Mouse (Mus musculus): ENCODE data around the gene Usp30.

Usp30 gene

GRCm38 (mm10) chr5:114065161-114065560, at the start of gene Usp30:
Gene Usp30, plus strand, starts transcription at chr5:114065461.
- no peak for DNase-seq (ENCODE audit: low spot score)

- no peak for DNase-seq (ENCODE audit: low spot score)
Measured at GRCm38 (mm10) chr5:114024390-114024789, 40.9 kb upstream of the Usp30 start.

- DNase-seq (ENCODE audit: low spot score), result no peak
Measured at GRCm38 (mm10) chr5:114024885-114025284, 40.4 kb upstream of the Usp30 start.

- no peak for DNase-seq (ENCODE audit: low spot score)
Measured at GRCm38 (mm10) chr5:114027217-114027944, 37.9 kb upstream of the Usp30 start.

GRCm38 (mm10) chr5:114028111-114028510, 37.1 kb upstream of the Usp30 start:
- no peak for DNase-seq (ENCODE audit: low spot score)

- no peak for DNase-seq (ENCODE audit: low spot score)
Measured at GRCm38 (mm10) chr5:114030652-114031051, 34.6 kb upstream of the Usp30 start.

- no peak for DNase-seq (ENCODE audit: low spot score)
Measured at GRCm38 (mm10) chr5:114032161-114032763, 33.0 kb upstream of the Usp30 start.

GRCm38 (mm10) chr5:114034393-114034792, 30.9 kb upstream of the Usp30 start:
- DNase-seq (ENCODE audit: low spot score), result no peak

GRCm38 (mm10) chr5:114035111-114035510, 30.1 kb upstream of the Usp30 start:
- no peak for DNase-seq (ENCODE audit: low spot score)

- no peak for DNase-seq (ENCODE audit: low spot score)
Measured at GRCm38 (mm10) chr5:114040508-114040907, 24.8 kb upstream of the Usp30 start.

- DNase-seq (ENCODE audit: low spot score), result no peak
Measured at GRCm38 (mm10) chr5:114040911-114041310, 24.4 kb upstream of the Usp30 start.

GRCm38 (mm10) chr5:114041327-114041930, 23.8 kb upstream of the Usp30 start:
- DNase-seq (ENCODE audit: low spot score), result no peak

- no peak for DNase-seq (ENCODE audit: low spot score)
Measured at GRCm38 (mm10) chr5:114043800-114044199, 21.5 kb upstream of the Usp30 start.

- no peak for DNase-seq (ENCODE audit: low spot score)
Measured at GRCm38 (mm10) chr5:114045134-114045533, 20.1 kb upstream of the Usp30 start.

- no peak for DNase-seq (ENCODE audit: low spot score)
Measured at GRCm38 (mm10) chr5:114046151-114046550, 19.1 kb upstream of the Usp30 start.

- no peak for DNase-seq (ENCODE audit: low spot score)
Measured at GRCm38 (mm10) chr5:114046604-114047003, 18.7 kb upstream of the Usp30 start.

GRCm38 (mm10) chr5:114047182-114047581, 18.1 kb upstream of the Usp30 start:
- no peak for DNase-seq (ENCODE audit: low spot score)

GRCm38 (mm10) chr5:114048731-114049308, 16.4 kb upstream of the Usp30 start:
- no peak for DNase-seq (ENCODE audit: low spot score)

GRCm38 (mm10) chr5:114052246-114052761, 13.0 kb upstream of the Usp30 start:
- DNase-seq (ENCODE audit: low spot score), result peak; percentile 15

- DNase-seq (ENCODE audit: low spot score), result no peak
Measured at GRCm38 (mm10) chr5:114057129-114057731, 8.0 kb upstream of the Usp30 start.

- no peak for DNase-seq (ENCODE audit: low spot score)
Measured at GRCm38 (mm10) chr5:114061675-114062074, 3.6 kb upstream of the Usp30 start.

GRCm38 (mm10) chr5:114063958-114064357, 1.3 kb upstream of the Usp30 start:
- no peak for DNase-seq (ENCODE audit: low spot score)
